Mouse (Mus musculus): ENCODE measurements around the gene Zfp3.

The Zfp3 gene

DNA sequence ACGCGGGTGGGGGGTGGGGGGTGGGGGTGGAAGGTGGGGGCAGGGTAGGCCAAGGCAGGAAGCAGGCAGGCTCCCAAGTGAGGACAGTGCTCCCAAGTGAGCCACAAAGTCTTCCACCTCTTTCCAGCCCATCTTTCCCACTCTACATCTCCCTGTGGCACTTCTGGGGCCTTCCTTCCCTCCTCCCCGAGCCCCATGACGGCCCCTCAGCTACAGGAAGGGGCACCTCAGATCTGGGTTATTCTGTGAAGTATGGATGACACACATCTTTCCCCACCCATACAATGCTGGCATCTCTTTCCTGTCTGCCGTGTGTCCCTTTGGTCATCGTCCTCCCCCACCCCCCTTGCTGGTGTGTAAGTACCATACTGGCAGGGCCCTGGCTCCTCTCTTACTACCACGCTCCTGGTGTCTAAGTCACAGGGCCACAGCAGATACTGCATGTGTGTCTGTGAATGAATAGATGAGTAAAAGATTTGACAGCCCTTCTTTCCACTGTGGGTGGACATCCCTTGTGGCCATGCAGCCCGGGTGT, 41.7 kb downstream of the Zfp3 start:
- ATAC-seq (ENCODE audit: insufficient number of reproducible peaks, low FRiP score, low TSS enrichment): no peak

DNA sequence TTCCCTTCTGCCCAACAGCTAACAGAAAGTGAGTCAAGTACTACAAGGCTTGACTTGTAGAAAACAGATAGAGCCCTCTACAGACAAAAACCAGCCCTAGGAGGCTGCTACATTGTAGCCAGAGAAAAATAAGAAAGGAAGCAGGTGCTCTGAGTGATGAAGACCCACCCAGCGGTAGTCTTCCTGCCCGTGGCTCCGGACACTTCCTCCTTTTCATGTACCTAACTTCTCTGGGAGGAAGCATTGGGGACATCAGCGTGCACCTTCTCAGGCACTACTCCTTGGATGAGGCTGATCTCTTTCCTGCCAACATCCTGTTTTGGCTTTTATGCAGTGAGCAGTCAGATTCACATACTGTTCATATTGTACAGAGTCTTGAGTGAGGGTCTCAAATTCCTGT, 42.7 kb downstream of the Zfp3 start:
- ATAC-seq (ENCODE audit: insufficient number of reproducible peaks, low FRiP score, low TSS enrichment): no peak

DNA sequence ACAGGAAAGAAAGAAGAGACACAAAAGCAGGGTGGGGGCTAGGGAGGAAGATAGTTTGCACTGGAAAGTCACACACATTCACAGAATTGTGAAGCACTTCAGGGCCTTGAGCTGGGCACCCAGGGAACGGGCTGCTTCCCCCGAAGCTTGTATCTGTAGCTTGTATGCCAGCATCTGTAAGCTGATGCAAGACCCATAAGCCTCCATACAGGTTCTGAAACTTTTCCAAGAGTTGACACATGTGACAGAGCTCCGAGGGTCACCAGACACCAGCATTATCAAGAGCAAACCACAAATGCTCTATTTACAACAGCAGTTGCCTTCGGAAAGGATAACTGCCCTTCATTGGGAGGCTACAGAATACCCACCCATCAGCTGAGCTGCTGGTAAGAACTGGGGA, 43.6 kb downstream of the Zfp3 start:
- ATAC-seq (ENCODE audit: insufficient number of reproducible peaks, low FRiP score, low TSS enrichment): no peak

DNA sequence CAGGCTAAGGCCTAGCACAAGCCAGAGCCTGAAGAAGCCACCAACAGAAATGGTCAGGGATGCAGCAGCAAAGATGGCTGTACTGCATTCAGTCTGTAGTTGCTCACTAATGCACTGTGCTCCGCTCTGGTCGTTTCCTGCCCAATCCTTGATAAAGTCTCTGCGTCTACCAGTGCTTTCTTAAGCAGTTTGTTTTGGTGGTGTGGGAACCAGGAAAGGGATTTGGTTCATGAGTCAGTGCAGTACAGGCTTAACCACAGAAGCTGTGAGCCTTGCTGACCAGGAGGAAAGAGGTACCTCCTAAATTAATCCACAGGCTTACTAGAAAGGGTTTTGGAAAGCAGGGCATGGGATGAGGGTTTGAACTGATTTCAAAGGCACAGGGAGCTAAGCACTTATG, 44.1 kb downstream of the Zfp3 start:
- ATAC-seq (ENCODE audit: insufficient number of reproducible peaks, low FRiP score, low TSS enrichment): no peak

DNA sequence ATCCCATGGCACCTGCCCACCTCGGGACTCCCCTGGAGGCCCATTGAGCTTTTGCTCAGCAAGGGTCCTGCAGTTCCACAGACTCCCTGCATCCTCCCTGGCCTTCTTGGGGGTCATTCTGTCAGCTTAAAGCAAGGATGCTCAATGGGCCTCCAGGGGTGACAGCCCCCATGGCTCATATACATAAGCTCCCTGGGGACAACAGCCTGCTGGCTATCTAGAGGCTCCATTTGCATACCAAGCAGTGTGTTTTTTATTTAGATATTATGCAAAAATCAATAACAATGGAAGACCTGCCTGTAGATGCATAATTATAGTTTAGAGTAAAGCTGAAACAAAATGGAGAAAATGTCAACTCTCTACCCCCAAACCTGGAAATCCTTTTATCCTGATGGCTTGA, 45.0 kb downstream of the Zfp3 start:
- no peak for ATAC-seq (ENCODE audit: insufficient number of reproducible peaks, low FRiP score, low TSS enrichment)

DNA sequence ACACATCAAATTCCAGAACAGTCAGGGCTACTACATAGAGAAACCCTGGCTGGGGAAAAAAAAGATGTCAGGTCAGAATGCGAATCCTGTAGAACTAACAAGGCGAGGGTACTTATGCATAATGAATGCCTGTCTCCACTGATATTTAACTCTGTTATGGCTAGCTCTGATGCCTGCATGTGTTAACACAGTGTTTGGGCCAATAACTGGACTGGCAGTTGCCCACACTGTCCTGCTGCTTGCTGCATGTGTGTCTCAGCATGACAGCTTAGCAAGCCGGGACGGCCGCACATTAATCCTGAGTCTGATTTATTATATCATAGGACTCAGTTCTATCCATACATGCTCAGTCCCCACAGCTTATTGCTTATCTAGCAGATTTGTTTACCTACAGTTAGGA, 47.0 kb downstream of the Zfp3 start:
- ATAC-seq (ENCODE audit: insufficient number of reproducible peaks, low FRiP score, low TSS enrichment): no peak

DNA sequence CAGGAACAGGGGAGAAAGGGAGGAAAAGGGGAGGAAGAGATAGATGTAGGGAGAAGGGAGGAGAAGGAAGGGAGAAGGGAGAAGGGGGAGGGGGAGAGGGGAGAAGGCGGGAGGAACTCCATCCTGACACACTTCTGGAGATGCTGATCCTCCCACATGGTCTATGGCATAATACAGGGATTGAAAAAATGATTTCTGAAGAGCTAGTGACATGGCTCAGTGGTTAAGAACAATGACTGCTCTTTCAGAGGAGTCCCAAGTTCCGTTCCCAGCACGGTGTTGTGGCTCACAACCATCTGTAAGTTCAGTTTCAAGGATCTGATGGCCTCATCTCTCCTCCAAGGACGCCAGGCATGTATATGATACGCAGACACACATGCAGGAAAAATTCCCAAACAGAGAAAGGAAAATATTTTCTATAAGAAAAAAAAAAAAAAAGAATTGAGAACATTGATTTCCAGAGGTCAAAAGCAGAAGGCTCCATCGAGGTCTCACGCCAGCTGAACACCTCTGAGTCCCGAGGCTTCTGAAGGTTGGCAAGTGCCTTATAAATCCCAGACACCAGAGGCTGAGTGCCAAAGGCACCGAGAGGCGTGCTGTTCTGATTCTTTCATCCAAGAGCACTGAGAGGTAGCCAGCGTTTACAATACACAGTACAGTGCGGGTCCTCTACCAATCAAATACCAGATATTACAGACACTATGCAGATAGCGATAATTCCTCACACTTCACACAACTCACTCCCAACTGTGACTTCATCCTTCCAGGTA, 47.6 kb downstream of the Zfp3 start:
- no peak for ATAC-seq (ENCODE audit: insufficient number of reproducible peaks, low FRiP score, low TSS enrichment)

DNA sequence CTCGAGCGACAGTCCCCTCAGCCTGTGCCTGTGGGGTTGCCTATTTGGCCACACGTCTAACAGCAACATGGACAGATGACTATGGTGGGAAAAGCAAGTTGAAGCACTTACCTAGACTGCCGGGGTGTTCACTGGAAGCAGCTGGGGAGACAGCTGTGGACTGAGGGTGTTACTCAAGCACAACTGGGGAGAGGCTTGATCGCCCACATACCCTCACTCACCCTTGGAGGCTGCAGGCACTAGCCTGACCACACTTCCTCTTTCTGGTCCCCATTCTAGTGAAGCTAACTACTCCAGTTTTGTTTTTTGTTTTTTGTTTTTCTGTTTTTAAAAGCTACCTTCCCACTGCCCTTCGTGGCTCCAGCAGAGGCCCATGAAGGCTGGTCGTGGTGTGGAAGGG, 48.4 kb downstream of the Zfp3 start, which contains the start of gene Scimp:
TSS of gene Scimp (minus strand) at position 222 of the 400 bp plus-strand sequence.
- no peak for ATAC-seq (ENCODE audit: insufficient number of reproducible peaks, low FRiP score, low TSS enrichment)

DNA sequence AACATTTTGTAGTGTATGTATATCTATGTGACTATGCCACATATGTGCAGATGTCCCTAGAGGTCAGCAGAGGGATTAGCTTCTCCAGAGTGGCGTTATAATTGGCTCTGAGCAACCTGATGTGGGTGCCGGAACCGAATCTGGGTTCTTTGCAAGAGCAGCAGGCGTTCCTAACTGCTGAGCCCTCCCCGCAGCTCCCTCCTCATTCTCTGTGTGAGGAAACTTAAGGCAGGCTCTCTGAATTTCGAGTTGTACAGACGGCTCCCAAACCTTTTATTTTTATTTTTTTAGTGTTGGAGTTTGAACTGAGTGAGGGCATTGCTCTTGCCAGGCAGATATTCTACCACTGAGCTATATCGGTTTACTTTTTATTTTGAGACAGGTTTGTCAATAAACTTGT, 51.1 kb downstream of the Zfp3 start:
- no peak for ATAC-seq (ENCODE audit: insufficient number of reproducible peaks, low FRiP score, low TSS enrichment)

DNA sequence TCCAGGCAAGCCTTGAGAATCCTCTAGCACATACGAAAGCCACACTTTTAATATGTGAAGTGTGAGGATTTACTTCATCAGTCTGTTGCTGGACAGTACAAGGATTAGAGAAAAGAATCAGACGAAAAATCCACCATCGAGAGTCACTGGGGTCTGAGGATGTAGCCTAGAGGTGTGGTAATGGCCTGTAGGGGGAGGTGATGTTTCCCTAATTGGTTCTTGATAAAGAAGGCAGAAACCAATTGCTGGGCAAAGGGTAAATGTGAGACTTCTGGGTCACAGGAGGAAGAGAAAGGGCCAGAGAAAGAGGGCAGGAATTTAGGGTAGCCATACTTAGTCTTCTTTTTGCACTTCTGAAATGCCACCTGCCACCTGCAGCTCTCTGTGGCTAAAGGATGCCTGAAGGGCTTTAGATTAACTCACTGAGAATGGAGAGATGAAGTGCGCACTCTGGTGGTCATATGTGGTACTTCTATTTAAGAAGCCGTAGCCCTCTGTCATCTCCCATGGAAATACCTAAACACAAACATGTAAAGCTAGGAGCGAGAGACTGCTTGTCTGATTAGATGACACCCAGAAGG, 51.6 kb downstream of the Zfp3 start:
- ATAC-seq (ENCODE audit: insufficient number of reproducible peaks, low FRiP score, low TSS enrichment): no peak; the same call in 1 of the 2 replicates

DNA sequence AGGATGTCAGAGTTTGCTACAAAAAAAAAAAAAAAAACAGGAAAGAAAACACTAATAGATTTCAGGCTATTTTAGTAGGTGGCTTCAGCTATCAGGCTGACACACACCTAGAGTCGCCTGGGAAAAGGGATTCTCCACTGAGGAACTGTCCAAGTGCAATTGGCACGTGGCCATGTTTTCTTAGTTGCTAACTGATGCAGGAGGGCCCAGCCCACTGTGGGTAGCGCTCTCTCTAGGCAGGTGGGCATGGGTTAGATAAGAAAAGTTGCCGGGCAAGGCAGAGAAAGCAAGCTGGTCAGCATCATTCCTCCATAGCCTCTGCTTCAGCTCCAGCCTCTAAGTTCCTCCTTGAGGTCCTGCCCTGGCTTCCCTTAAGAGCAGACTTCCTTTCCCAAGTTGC, 52.8 kb downstream of the Zfp3 start:
- ATAC-seq (ENCODE audit: insufficient number of reproducible peaks, low FRiP score, low TSS enrichment): no peak

DNA sequence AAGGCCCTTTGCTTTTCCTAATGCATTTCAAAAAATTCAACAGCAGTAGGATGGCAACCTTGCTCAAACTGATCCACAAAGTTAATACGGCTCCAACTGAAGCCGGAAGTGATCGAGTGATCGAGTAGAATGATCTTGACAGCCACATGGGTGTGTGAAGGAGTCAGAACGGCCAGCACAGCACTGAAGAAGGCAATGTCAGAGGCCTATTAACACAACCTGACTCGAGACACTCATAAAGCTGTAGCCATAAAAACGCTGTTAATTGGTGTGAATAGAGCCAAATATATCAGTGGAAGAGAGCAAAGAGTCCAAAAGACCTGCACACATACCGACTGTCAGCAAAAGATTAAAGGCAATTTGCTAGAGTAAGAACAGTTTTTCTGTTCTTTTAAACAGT, 56.1 kb downstream of the Zfp3 start:
- ATAC-seq (ENCODE audit: insufficient number of reproducible peaks, low FRiP score, low TSS enrichment): no peak

DNA sequence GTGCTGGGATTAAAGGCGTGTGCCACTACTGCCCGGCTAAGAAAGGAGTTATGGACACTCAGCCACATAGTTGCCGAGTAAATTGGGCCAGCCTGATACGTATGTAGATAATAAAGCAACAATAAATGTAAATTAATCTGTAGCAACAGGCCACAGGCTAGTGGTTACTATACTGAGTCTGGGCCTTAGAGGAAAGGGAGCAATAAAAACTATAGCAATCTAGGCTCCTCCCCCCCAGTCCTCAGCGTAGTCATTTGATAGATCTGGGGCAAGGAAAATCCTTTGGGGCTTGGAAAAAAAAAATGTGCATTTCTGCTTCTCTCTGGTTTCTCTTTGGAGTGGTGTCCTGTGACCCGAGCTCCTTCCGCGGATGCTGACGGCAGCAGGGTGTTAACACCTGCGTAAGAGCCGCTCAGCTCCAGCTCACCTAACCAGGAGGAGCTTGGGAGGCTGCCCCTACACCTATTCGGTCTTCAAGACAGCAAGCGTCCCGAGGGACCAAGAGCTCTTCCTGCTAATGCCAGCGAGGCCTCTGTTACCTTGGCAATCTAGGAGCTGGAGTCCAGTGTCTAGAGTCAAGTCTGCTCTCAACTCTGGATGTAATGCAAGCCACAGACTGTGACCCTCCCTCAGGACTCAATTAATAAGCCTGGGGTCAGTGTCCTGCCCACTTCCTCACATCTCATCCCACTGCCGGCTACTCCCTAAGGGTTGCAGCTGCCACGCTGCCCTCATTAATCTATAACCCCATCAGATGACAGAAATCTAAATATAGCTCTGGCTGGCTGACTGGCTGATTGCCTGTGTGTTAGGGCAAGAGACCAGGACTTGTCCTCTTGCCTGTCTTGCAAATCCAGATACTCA, 58.0 kb downstream of the Zfp3 start:
- ATAC-seq (ENCODE audit: insufficient number of reproducible peaks, low FRiP score, low TSS enrichment): no peak
